Mouse (Mus musculus): Measurements from ENCODE around the gene Grk1.

DNA sequence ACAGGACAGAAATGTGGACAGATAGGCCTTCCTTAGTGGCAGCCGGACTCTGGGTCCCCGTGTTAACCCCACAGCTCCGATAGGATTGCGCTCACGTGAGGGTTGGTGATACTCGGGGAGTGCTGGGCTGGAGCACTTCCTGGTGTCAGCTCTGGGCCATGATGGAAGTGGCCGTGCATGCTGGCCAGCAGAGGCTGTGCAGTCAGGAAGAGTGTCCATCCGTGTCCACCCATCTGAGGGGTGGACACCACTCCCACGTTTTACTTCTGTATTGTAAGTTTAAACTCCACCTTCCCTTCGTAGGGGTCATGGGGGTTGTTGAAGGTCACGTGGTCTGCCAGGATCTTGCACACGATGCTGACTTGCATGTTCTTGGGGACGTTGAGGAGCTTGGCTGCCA is 18.5 kb upstream of the Grk1 start:
- TF ChIP-seq ZNF384 (IDR thresholded peaks at IDR 0.05; ENCODE audit: low read depth, low read length): no peak
- no peak for TF ChIP-seq HCFC1 (IDR thresholded peaks at IDR 0.05; ENCODE audit: low read depth, low read length)
- TF ChIP-seq GATA1 (IDR thresholded peaks at IDR 0.05; ENCODE audit: low read depth, low read length): no peak
- no peak for TF ChIP-seq CTCF (IDR thresholded peaks at IDR 0.05 in 2 of 3, conservative IDR thresholded peaks at IDR 0.05 in 1 of 3; ENCODE audit: control insufficient read depth in 1 of 3, insufficient read depth in 1 of 3, low read depth in 2 of 3, low read length in 3 of 3, poor library complexity in 1 of 3, severe bottlenecking in 1 of 3)
- TF ChIP-seq RCOR1 (IDR thresholded peaks at IDR 0.05; ENCODE audit: low read depth, low read length): no peak
- TF ChIP-seq CHD2 (IDR thresholded peaks at IDR 0.05; ENCODE audit: low read length): no peak
- no peak for TF ChIP-seq ZC3H11A (IDR thresholded peaks at IDR 0.05; ENCODE audit: low read depth, low read length)
- no peak for TF ChIP-seq MAZ (IDR thresholded peaks at IDR 0.05; ENCODE audit: low read depth, low read length)
- no peak for TF ChIP-seq USF2 (IDR thresholded peaks at IDR 0.05; ENCODE audit: borderline replicate concordance in 1 of 2, insufficient read depth in 1 of 2, low read depth in 1 of 2, low read length in 2 of 2)
- no peak for TF ChIP-seq RAD21 (IDR thresholded peaks at IDR 0.05; ENCODE audit: low read depth, low read length)
- TF ChIP-seq TBP (IDR thresholded peaks at IDR 0.05; ENCODE audit: low read depth, low read length): no peak
- TF ChIP-seq SIN3A (IDR thresholded peaks at IDR 0.05; ENCODE audit: low read length): no peak
